Mouse (Mus musculus) liver, postnatal 0 days (tissue): ENCODE measurements at regions not wholly inside any gene's neighbourhood (a gene's known extent, or its start where the extent isn't known, plus 50 kb on each side); places are given as distances from the start of the nearest gene placed in this dataset.

Experiments
- ATAC-seq: fragments of 200-750 bp; cut with Nextera tagmentation; 2 replicates; pipeline ENCODE4 v1.8.0; 2017; ENCODE audit warnings: mild to moderate bottlenecking, moderate library complexity
- DNase-seq: peaks from one replicate; pipeline ENCODE4 v3.0.0-alpha.2; 2016
- H3K27ac ChIP-seq: fragments of 300-500 bp; sonication (generic); 2 replicates; pipeline ENCODE4 v1.5.1; 2014; ENCODE audit warnings: antibody characterized with exemption, moderate library complexity, mild to moderate bottlenecking, low read depth
- H3K27me3 ChIP-seq: fragments of 300-500 bp; sonication (generic); 2 replicates; pipeline ENCODE4 v1.6.1; 2014; ENCODE audit warnings: low read length, control low read depth, mixed read lengths; ENCODE audit not compliant: insufficient read depth
- H3K36me3 ChIP-seq: fragments of 300-500 bp; sonication (generic); replicated peaks from 2 replicates; pipeline ENCODE4 v1.6.1; 2014; ENCODE audit warnings: mild to moderate bottlenecking, control low read depth, low read length, moderate library complexity, mixed read lengths; ENCODE audit not compliant: insufficient read depth
- H3K4me1 ChIP-seq: fragments of 300-500 bp; sonication (generic); 2 replicates; pipeline ENCODE4 v1.6.1; 2014; ENCODE audit warnings: antibody characterized with exemption, mild to moderate bottlenecking, control low read depth; ENCODE audit not compliant: insufficient read depth
- H3K4me2 ChIP-seq: fragments of 300-500 bp; sonication (generic); 2 replicates; pipeline ENCODE4 v1.6.1; 2014; ENCODE audit warnings: low read depth, mild to moderate bottlenecking, low read length, moderate library complexity, mixed read lengths
- H3K4me3 ChIP-seq: fragments of 300-500 bp; sonication (generic); 2 replicates; pipeline ENCODE4 v1.5.1; 2014; ENCODE audit warnings: low read depth, low read length
- H3K9ac ChIP-seq: fragments of 300-500 bp; sonication (generic); replicated peaks from 2 replicates; pipeline ENCODE4 v1.6.1; 2014; ENCODE audit warnings: mild to moderate bottlenecking, moderate library complexity
- H3K9me3 ChIP-seq: fragments of 300-500 bp; sonication (generic); 2 replicates; pipeline ENCODE4 v1.6.1; 2016; ENCODE audit warnings: mild to moderate bottlenecking, control low read depth, low read length, mixed read lengths
- CTCF ChIP-seq: sonication (generic); IDR thresholded peaks from 2 replicates; pipeline ENCODE4 v1.5.1; 2016; ENCODE audit warnings: antibody characterized with exemption, low read depth
- EP300 ChIP-seq: IDR thresholded peaks from 2 replicates; pipeline ENCODE4 v1.6.1; 2016; ENCODE audit warnings: antibody characterized with exemption, low read depth, mild to moderate bottlenecking
- WGBS: fragments of 180-500 bp; shearing (Covaris S2); extraction: QIAGEN DNeasy Blood & Tissue Kit; methylation state at CpG from one replicate; pipeline ENCODE4 v1.1.7; 2014; ENCODE audit not compliant: insufficient replicate concordance; 5-methylcytosine and 5-hydroxymethylcytosine counted together

- H3K9me3 ChIP-seq = no peaks in the 10 kb centered on the region
- DNase-seq = no peak
- H3K27ac ChIP-seq = no peak overlapping the region
- WGBS = 64% methylated on average over 3 of the region's 3 CpGs
- H3K4me1 ChIP-seq = no peaks in the 10 kb centered on the region
- H3K27me3 ChIP-seq = no peaks in the 10 kb centered on the region
- H3K4me2 ChIP-seq = no peak overlapping the region
- H3K36me3 ChIP-seq = no peaks in the 10 kb centered on the region
- no peak overlapping the region for H3K4me3 ChIP-seq
- H3K9ac ChIP-seq = no peak overlapping the region
- TF ChIP-seq CTCF (no peak), EP300 (no peak)
- no peak for ATAC-seq
These were observed 267.7 kb upstream of the Shh start for GRCm38 (mm10) chr5:28734768-28735167.

DNA sequence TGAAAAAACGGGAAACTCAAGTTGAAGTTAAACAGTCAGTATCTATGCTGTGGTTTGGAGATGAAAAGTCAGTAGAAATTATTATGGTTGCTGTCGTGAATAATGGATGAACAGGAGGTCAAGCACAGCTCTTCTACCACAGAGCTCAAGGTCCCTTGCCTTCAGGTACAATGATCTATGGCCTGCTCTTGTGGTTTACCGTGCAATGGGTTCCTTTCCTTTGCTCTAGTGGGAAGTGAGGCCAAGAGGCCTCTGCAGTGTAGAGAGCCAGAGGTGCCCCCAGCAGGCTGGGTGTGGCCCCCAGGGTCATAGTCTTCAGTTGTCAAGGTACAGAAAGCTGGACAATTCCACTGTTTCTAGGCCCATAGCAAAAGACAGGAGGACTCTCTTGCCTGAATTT lies 255.0 kb upstream of the Shh start:
- ATAC-seq (no peak), DNase-seq (no peak)
- Histone ChIP-seq H3K9me3 (no peaks in the 10 kb centered on the region), H3K4me1 (no peaks in the 10 kb centered on the region), H3K4me2 (no peak overlapping the region), H3K27me3 (no peaks in the 10 kb centered on the region), H3K27ac (no peak overlapping the region), H3K9ac (no peak overlapping the region), H3K36me3 (no peaks in the 10 kb centered on the region), H3K4me3 (no peak overlapping the region)
- WGBS = 43% methylated on average over 3 of the region's 3 CpGs
- TF ChIP-seq EP300 = no peak
- TF ChIP-seq CTCF = no peak

- TF ChIP-seq EP300 (no peak), CTCF (no peak)
- ATAC-seq = no peak
These were observed 247.9 kb upstream of the Shh start for GRCm38 (mm10) chr5:28714978-28715377.

GRCm38 (mm10) chr5:28710517-28710916 lies 243.5 kb upstream of the Shh start:
- H3K9me3 ChIP-seq = no peaks in the 10 kb centered on the region
- ATAC-seq (no peak), DNase-seq (no peak)
- no peaks in the 10 kb centered on the region for H3K36me3 ChIP-seq
- H3K4me3 ChIP-seq = no peak overlapping the region
- no peaks in the 10 kb centered on the region for H3K4me1 ChIP-seq
- 29% methylated on average over 4 of the region's 4 CpGs for WGBS
- TF ChIP-seq CTCF (no peak), EP300 (no peak)
- H3K4me2 ChIP-seq = no peak overlapping the region
- no peak overlapping the region for H3K27ac ChIP-seq
- H3K27me3 ChIP-seq = no peaks in the 10 kb centered on the region
- H3K9ac ChIP-seq = no peak overlapping the region

More at GRCm38 (mm10) chr5:28714978-28715377, 247.9 kb upstream of the Shh start:
- no peaks in the 10 kb centered on the region for H3K9me3 ChIP-seq
- no peaks in the 10 kb centered on the region for H3K4me1 ChIP-seq
- no peak overlapping the region for H3K4me3 ChIP-seq
- no peaks in the 10 kb centered on the region for H3K36me3 ChIP-seq
- no peak overlapping the region for H3K27ac ChIP-seq
- no peak for DNase-seq
- no peak overlapping the region for H3K4me2 ChIP-seq
- 77% methylated on average over 4 of the region's 4 CpGs for WGBS
- no peaks in the 10 kb centered on the region for H3K27me3 ChIP-seq
- H3K9ac ChIP-seq = no peak overlapping the region

DNA sequence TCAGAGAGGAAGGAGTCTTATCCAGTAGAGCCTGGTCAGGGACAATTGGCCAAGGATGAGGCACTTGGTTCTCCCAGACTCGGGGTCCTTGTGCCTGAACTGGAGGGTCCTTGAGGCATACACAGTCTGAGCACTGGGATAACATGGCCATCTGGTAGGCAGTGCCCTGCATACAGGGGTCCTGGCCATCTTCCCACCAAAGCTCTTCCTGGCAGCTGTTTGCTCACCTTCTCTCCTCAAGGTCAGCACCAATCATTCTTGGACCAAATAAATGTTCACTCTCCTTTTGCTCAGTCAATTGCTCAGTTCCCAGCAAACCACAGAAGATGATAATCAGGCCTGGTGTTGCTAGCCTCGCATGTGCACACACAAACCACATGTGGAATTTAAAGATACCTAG lies 242.6 kb upstream of the Shh start:
- Histone ChIP-seq H3K4me3 (no peak overlapping the region), H3K9ac (no peak overlapping the region), H3K27ac (no peak overlapping the region), H3K4me2 (no peak overlapping the region), H3K27me3 (no peaks in the 10 kb centered on the region), H3K4me1 (no peaks in the 10 kb centered on the region), H3K36me3 (no peaks in the 10 kb centered on the region), H3K9me3 (no peaks in the 10 kb centered on the region)
- ATAC-seq (no peak), DNase-seq (no peak)
- 44% methylated on average over 2 of the region's 2 CpGs for WGBS
- TF ChIP-seq CTCF (no peak), EP300 (no peak)

GRCm38 (mm10) chr5:28704359-28704758 lies 237.3 kb upstream of the Shh start:
- no peak for TF ChIP-seq EP300
- TF ChIP-seq CTCF = no peak

DNA sequence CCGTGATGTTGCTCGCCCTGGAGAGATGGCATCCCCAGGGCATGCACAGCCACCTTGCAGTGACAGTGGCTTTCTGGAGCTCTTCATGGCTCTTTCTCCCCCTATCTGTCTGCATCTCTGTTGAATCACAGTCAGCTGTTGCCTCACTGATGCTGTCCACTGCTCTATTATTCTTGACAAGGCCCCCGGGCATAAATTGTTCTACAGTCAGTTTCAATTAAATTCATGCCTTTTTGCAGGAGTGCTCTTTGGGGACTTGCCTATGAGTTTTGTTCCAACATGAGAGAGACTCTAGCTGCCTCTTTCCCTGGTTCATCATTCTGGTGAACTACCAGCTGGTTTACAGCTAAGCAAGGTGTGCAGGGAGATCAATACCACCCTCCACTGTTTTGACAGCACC lies 229.9 kb upstream of the Shh start:
- no peak overlapping the region for H3K4me3 ChIP-seq
- ATAC-seq = no peak
- no peaks in the 10 kb centered on the region for H3K36me3 ChIP-seq
- 67% methylated on average over 3 of the region's 3 CpGs for WGBS
- TF ChIP-seq EP300 = no peak
- TF ChIP-seq CTCF = no peak
- no peak overlapping the region for H3K27ac ChIP-seq
- DNase-seq = no peak
- no peak overlapping the region for H3K9ac ChIP-seq
- H3K9me3 ChIP-seq = no peaks in the 10 kb centered on the region
- no peak overlapping the region for H3K4me2 ChIP-seq
- no peaks in the 10 kb centered on the region for H3K27me3 ChIP-seq
- no peaks in the 10 kb centered on the region for H3K4me1 ChIP-seq

More at GRCm38 (mm10) chr5:28704359-28704758, 237.3 kb upstream of the Shh start:
- H3K36me3 ChIP-seq = no peaks in the 10 kb centered on the region
- no peak overlapping the region for H3K4me2 ChIP-seq
- no peak overlapping the region for H3K9ac ChIP-seq
- H3K27ac ChIP-seq = no peak overlapping the region
- ATAC-seq (no peak), DNase-seq (no peak)
- no peaks in the 10 kb centered on the region for H3K27me3 ChIP-seq
- H3K9me3 ChIP-seq = no peaks in the 10 kb centered on the region
- no peaks in the 10 kb centered on the region for H3K4me1 ChIP-seq
- H3K4me3 ChIP-seq = no peak overlapping the region
- WGBS = 67% methylated on average over 1 of the region's 1 CpGs
